ENCODE assay signal across 8 mouse cellular contexts in the genomic region with DNA sequence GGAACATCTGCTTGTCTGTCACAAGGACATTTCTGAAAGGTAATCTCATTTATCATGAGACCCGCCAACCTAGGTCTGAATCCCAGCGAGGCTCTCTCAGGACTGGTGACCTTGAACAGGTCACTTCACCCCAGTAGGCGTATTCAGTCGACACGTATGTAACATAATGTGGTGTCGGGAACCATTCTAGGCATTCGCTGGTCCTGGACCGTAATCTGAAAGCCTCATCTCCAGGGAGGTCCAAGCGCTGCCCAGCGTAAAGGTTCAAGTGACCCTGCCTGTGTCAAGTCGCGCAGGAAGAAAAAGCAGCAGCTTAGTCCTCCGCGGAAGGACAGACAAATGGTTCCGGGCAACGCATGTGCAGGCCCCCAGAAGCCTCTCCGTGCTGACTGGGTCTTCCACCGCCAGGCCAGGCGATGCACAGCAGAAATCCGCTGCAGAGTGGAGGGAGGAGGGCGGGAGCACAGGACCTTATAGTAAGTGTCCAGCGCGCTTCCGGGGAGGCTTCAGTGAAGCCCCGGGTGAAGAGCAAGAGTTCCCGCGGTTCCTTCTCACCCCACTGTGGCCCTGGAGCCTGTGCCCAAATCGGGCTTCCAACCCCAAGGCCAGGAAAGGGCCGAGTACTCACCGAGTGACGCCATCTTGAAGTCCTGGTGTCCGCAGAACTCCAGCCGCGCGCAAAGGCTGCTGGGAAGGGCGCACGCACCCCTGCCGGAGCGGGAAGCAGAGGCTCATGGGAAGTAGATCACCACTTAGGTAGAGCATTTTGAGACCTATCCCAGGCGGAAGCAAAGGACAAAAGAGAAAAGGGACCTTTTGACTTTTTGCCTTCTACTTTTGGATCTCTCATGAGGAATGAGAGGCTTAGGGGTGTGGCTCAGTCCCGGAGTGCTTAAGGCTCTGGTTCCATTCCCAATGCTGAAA. TPM values are rescaled to one million over a fixed set of nuclear protein-coding genes. Genes with fewer than 3 reads are reported as not detected.
A peak's percentile ranks its signal among the peaks of the same experiment; 100 is the strongest.
DNase-seq lines count a peak whose midpoint lies in the region; ATAC-seq and TF ChIP-seq lines count a peak whose summit lies in the region.

No protein-coding gene starts in this region.

- peak overlapping the region; percentile 94 for H3K4me2 ChIP-seq in heart, embryonic 11.5 days
- H3K4me2 ChIP-seq in kidney, embryonic 16.5 days (replicated peaks; ENCODE audit: low read depth, low read length) = peak overlapping the region; percentile 89

- peak; percentile 96 for ATAC-seq in erythroblast, adult 5-6 weeks (replicated peaks; ENCODE audit: low FRiP score, poor library complexity, severe bottlenecking)
- ATAC-seq in heart, embryonic 11.5 days (replicated peaks; ENCODE audit: insufficient number of reproducible peaks, low FRiP score, low TSS enrichment) = peak; percentile 84
- ATAC-seq in kidney, embryonic 16.5 days (ENCODE audit: low FRiP score, low TSS enrichment) = peak; percentile 88

- H3K9me3 ChIP-seq in heart, embryonic 11.5 days (replicated peaks; ENCODE audit: control insufficient read depth, low read length) = no peaks in the 10 kb centered on the region
- no peaks in the 10 kb centered on the region for H3K9me3 ChIP-seq in kidney, embryonic 16.5 days (ENCODE audit: low read length)

- peaks cover 13% of the 10 kb centered on the region for H3K4me1 ChIP-seq in heart, embryonic 11.5 days (ENCODE audit: control insufficient read depth, insufficient read depth, low read length)
- H3K4me1 ChIP-seq in kidney, embryonic 16.5 days (ENCODE audit: insufficient read depth, low read length) = peaks cover 18% of the 10 kb centered on the region

- H3K27me3 ChIP-seq in heart, embryonic 11.5 days (ENCODE audit: control insufficient read depth, insufficient read depth, low read length) = no peaks in the 10 kb centered on the region
- H3K27me3 ChIP-seq in kidney, embryonic 16.5 days (ENCODE audit: insufficient read depth, low read length) = no peaks in the 10 kb centered on the region

- peak; percentile 86 for DNase-seq in CD4-positive helper T cell, adult 2 months (ENCODE audit: low read depth, low spot score)
- DNase-seq in brain, embryonic 14.5 days (ENCODE audit: low read depth) = peak; percentile 98
- DNase-seq in liver = peak; percentile 92
- peak; percentile 59 to 78 for DNase-seq in monocyte, adult 2 months (ENCODE audit: low read depth in 1 of 2, low spot score in 2 of 2)
- DNase-seq in spleen, postnatal 14 days (ENCODE audit: low spot score in 2 of 2) = peak; percentile 79 to 84

- 1% methylated on average over 41 of the region's 41 CpGs for WGBS in heart, embryonic 11.5 days (ENCODE audit: insufficient replicate concordance)
- under 1% methylated on average over 41 of the region's 41 CpGs for WGBS in kidney, embryonic 16.5 days

- TF ChIP-seq POLR2A in brain, embryonic 14.5 days (IDR thresholded peaks at IDR 0.05; ENCODE audit: borderline replicate concordance, extremely low read depth, insufficient read depth, insufficient read length, poor library complexity, severe bottlenecking) = peak; percentile 15; the same call in 1 of the 2 replicates

- H3K9ac ChIP-seq in heart, embryonic 11.5 days (ENCODE audit: low read depth, low read length) = peak overlapping the region; percentile 99
- peak overlapping the region; percentile 94 for H3K9ac ChIP-seq in kidney, embryonic 16.5 days (replicated peaks; ENCODE audit: low read length)

- TF ChIP-seq CTCF in brain, embryonic 14.5 days (IDR thresholded peaks at IDR 0.05; ENCODE audit: borderline replicate concordance, extremely low read depth, insufficient read depth, insufficient read length) = no peak

- H3K27ac ChIP-seq in heart, embryonic 11.5 days (ENCODE audit: low read depth, low read length) = peak overlapping the region; percentile 95
- H3K27ac ChIP-seq in kidney, embryonic 16.5 days (ENCODE audit: low read length) = peak overlapping the region; percentile 91

- peaks cover 27% of the 10 kb centered on the region for H3K36me3 ChIP-seq in heart, embryonic 11.5 days (ENCODE audit: control insufficient read depth, insufficient read depth, low read length)
- peaks cover 53% of the 10 kb centered on the region for H3K36me3 ChIP-seq in kidney, embryonic 16.5 days (ENCODE audit: insufficient read depth, low read length)

- H3K4me3 ChIP-seq in heart, embryonic 11.5 days (ENCODE audit: low read depth, low read length) = peak overlapping the region; percentile 82
- peak overlapping the region; percentile 92 for H3K4me3 ChIP-seq in kidney, embryonic 16.5 days (ENCODE audit: low read length)

RNA-seq across cellular contexts. Expression of gene Atp5j2, which starts 0.7 kb away (rescaled TPM):
- 220 and 254 TPM in 2 replicates for polyA plus RNA-seq in brain, embryonic 14.5 days (2012; rRNA removed)
- 78.0 and 168 TPM in 2 replicates for total RNA-seq in erythroblast, adult 5-6 weeks (2015; ENCODE audit: low replicate concordance)
- 43.4 and 55.3 TPM in 2 replicates for total RNA-seq in erythroblast, adult 5-6 weeks (2017; ENCODE audit: low replicate concordance)
- polyA plus RNA-seq in heart, embryonic 11.5 days (2014; fragmentation: Nextera tagmentation; extraction: Ambion mirVana) = 928 and 936 TPM in 2 replicates
- polyA plus RNA-seq in kidney, embryonic 16.5 days (2015; fragmentation: Nextera tagmentation; extraction: Ambion mirVana) = 679 and 701 TPM in 2 replicates

RNA-seq across cellular contexts. Expression of gene Zkscan14, which starts 10.5 kb away (rescaled TPM):
- polyA plus RNA-seq in brain, embryonic 14.5 days (2012; rRNA removed) = 5.7 and 6.7 TPM in 2 replicates
- total RNA-seq in erythroblast, adult 5-6 weeks (2015; ENCODE audit: low replicate concordance) = 10.6 and 12.3 TPM in 2 replicates
- 38.9 and 39.4 TPM in 2 replicates for total RNA-seq in erythroblast, adult 5-6 weeks (2017; ENCODE audit: low replicate concordance)
- 6.5 and 7.4 TPM in 2 replicates for polyA plus RNA-seq in heart, embryonic 11.5 days (2014; fragmentation: Nextera tagmentation; extraction: Ambion mirVana)
- 11.4 and 11.6 TPM in 2 replicates for polyA plus RNA-seq in kidney, embryonic 16.5 days (2015; fragmentation: Nextera tagmentation; extraction: Ambion mirVana)

RNA-seq across cellular contexts. Expression of gene Zkscan5, which starts 13.2 kb away (rescaled TPM):
- polyA plus RNA-seq in brain, embryonic 14.5 days (2012; rRNA removed) = 9.3 and 12.3 TPM in 2 replicates
- 4.4 TPM in 1 of 2 replicates, not detected in the other for total RNA-seq in erythroblast, adult 5-6 weeks (2015; ENCODE audit: low replicate concordance)
- 3.9 and 8.9 TPM in 2 replicates for total RNA-seq in erythroblast, adult 5-6 weeks (2017; ENCODE audit: low replicate concordance)
- 9.0 and 10.9 TPM in 2 replicates for polyA plus RNA-seq in heart, embryonic 11.5 days (2014; fragmentation: Nextera tagmentation; extraction: Ambion mirVana)
- polyA plus RNA-seq in kidney, embryonic 16.5 days (2015; fragmentation: Nextera tagmentation; extraction: Ambion mirVana) = 16.2 and 17.2 TPM in 2 replicates

RNA-seq across cellular contexts. Expression of gene Cpsf4, which starts 24.1 kb away (rescaled TPM):
- polyA plus RNA-seq in brain, embryonic 14.5 days (2012; rRNA removed) = 72.9 and 96.7 TPM in 2 replicates
- total RNA-seq in erythroblast, adult 5-6 weeks (2015; ENCODE audit: low replicate concordance) = 8.1 and 11.1 TPM in 2 replicates
- 15.1 and 17.0 TPM in 2 replicates for total RNA-seq in erythroblast, adult 5-6 weeks (2017; ENCODE audit: low replicate concordance)
- polyA plus RNA-seq in heart, embryonic 11.5 days (2014; fragmentation: Nextera tagmentation; extraction: Ambion mirVana) = 15.1 and 17.2 TPM in 2 replicates
- polyA plus RNA-seq in kidney, embryonic 16.5 days (2015; fragmentation: Nextera tagmentation; extraction: Ambion mirVana) = 56.2 and 59.5 TPM in 2 replicates

RNA-seq across cellular contexts. Expression of gene Ptcd1, which starts 24.2 kb away (rescaled TPM):
- 20.3 and 21.3 TPM in 2 replicates for polyA plus RNA-seq in brain, embryonic 14.5 days (2012; rRNA removed)
- total RNA-seq in erythroblast, adult 5-6 weeks (2015; ENCODE audit: low replicate concordance) = 2.7 and 4.8 TPM in 2 replicates
- total RNA-seq in erythroblast, adult 5-6 weeks (2017; ENCODE audit: low replicate concordance) = 6.8 and 10.1 TPM in 2 replicates
- polyA plus RNA-seq in heart, embryonic 11.5 days (2014; fragmentation: Nextera tagmentation; extraction: Ambion mirVana) = 7.4 and 10.7 TPM in 2 replicates
- polyA plus RNA-seq in kidney, embryonic 16.5 days (2015; fragmentation: Nextera tagmentation; extraction: Ambion mirVana) = 19.8 and 20.0 TPM in 2 replicates

Comparison
In these comparisons a context has a peak if more than half of its experiments do, and no peak if none do; other contexts are left out.
1. Peak in every context shown above with its lines: DNase-seq, ATAC-seq, H3K4me3 ChIP-seq and H3K27ac ChIP-seq.